Mouse (Mus musculus) lung, adult 2 months (tissue): ENCODE data around the gene Dnal4. TPM values are rescaled to one million over a fixed set of nuclear protein-coding genes. Genes with fewer than 3 reads are reported as not detected.

Experiments
- DNase-seq: peaks from one replicate; pipeline ENCODE4 v3.0.0; 2022
- H3K4me1 ChIP-seq: fragments of 200-500 bp; 2 replicates; pipeline ENCODE4 v1.6.1; 2011; ENCODE audit warnings: low read length; ENCODE audit not compliant: control insufficient read depth, insufficient read depth
- H3K4me3 ChIP-seq: fragments of 200-500 bp; replicated peaks from 2 replicates; pipeline ENCODE3; 2011; ENCODE audit warnings: low read depth, mild to moderate bottlenecking, control low read depth, low read length; ENCODE audit errors: extremely low read depth
- CTCF ChIP-seq: fragments of 200-500 bp; IDR thresholded peaks from 2 replicates; pipeline ENCODE4 v1.5.1; 2011; ENCODE audit warnings: mild to moderate bottlenecking, low read length, control low read depth; ENCODE audit not compliant: insufficient read depth
- POLR2A ChIP-seq: fragments of 200-500 bp; IDR thresholded peaks from 2 replicates; pipeline ENCODE4 v1.6.1; 2011; ENCODE audit warnings: low read depth, mild to moderate bottlenecking, control low read depth, low read length, borderline replicate concordance; ENCODE audit errors: extremely low read depth
- WGBS: fragments of 180-500 bp; shearing (Covaris S2); methylation state at CpG from one replicate; pipeline ENCODE4 v1.1.7; 2018; 5-methylcytosine and 5-hydroxymethylcytosine counted together
- polyA plus RNA-seq: library from polyadenylated mRNA; depleted of rRNA; stranded (reverse); fragments of >200 nt; gene quantifications from 2 replicates; pipeline ENCODE4 v1.2.3, GENCODE M21; 2012

Dnal4 gene
- polyA plus RNA-seq, 1 experiment, result 51.2 TPM

DNA sequence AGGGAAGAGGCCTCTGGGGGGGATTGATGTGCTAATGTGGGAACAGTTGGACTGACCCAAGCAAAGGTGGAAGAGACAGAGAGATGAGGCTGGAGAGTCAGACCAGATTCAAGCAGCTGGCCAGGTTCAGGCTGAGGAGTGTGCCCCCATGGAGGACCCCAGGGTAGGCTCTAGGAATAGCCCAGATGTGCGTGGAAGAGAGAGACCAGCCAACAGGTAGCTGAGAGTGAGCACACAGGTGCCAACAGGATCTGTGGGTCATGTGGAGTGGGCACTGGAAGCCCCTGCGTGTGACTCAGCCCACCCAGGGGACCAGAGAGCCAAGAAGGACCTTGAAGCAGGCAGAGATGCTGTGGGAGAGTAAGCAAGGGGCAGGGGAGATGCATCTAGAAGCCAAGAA, 24.0 kb upstream of the Dnal4 start:
- WGBS, result 76% methylated on average over 2 of the region's 2 CpGs

DNA sequence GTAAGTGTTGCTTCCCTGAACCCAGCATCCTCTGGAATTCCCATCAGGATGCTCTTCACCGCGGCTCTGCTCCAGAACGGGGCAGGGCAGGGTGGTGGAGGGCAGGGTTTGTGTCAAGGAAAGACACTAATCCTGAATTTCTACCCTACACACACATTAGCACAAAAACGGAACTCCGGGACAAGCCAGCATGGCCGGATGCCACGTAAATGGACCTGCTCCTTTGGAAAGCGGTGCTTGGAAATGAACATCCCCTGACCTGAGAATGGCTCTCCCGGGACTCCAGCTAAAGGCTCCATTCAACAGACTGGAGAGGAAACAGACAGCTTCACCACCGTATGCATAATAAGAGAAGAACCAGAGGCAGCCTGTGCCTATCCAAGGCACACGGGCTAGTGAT, 23.1 kb upstream of the Dnal4 start:
- no peak overlapping the region for H3K4me3 ChIP-seq
- WGBS, result 63% methylated on average over 11 of the region's 11 CpGs
- no peaks in the 10 kb centered on the region; the same call in 1 of the 2 replicates for H3K4me1 ChIP-seq
- DNase-seq, result no peak
- no peak for TF ChIP-seq CTCF
- TF ChIP-seq POLR2A, result no peak

More for the DNA sequence above, 24.0 kb upstream of the Dnal4 start:
- no peak for TF ChIP-seq CTCF
- TF ChIP-seq POLR2A, result no peak
- Histone ChIP-seq H3K4me1 (no peaks in the 10 kb centered on the region; the same call in 1 of the 2 replicates), H3K4me3 (no peak overlapping the region)
- DNase-seq, result no peak

DNA sequence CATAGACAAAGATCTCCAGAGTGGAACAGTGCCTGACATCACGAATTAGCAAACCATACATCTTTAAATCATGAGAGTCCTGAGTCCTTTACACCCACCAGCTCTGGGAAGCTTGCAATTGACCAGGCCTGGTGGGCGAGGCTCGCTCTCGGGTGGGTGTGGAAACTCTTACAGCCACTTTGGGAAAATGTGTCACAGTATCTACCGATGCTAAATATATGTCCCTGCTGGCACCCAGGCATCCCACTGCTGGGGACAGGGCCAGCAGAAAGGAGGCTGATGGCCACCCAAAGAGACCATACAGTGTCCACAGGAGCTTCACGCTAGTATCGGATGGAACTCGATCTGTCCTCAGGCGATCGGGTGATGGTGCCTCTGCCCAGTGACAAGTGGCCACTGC, 20.9 kb upstream of the Dnal4 start:
- no peak for DNase-seq
- 89% methylated on average over 10 of the region's 10 CpGs for WGBS
- TF ChIP-seq CTCF, result no peak
- no peak for TF ChIP-seq POLR2A
- Histone ChIP-seq H3K4me3 (no peak overlapping the region), H3K4me1 (no peaks in the 10 kb centered on the region)

DNA sequence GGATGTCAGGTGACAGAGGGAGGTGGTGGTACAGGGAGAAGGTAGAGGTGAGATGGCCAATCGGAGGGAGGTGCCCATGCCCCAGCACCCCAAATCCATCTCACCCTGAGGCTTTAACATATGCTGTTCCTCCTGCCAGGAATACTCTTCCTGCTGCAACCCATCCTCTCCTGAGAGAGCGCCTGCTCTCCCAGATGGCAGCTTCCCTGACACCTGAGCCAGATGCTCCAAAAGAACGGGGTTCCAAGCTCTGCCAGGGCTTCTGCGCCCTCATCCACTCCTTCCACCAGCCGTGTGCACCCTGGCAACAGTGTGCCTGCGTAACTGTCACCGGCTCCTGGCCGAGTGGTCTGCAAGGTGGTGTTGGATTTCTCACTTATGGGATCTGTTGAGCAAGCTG, 20.0 kb upstream of the Dnal4 start:
- WGBS, result 77% methylated on average over 8 of the region's 8 CpGs
- no peaks in the 10 kb centered on the region for H3K4me1 ChIP-seq
- TF ChIP-seq CTCF, result no peak
- TF ChIP-seq POLR2A, result no peak
- no peak overlapping the region for H3K4me3 ChIP-seq
- no peak for DNase-seq

DNA sequence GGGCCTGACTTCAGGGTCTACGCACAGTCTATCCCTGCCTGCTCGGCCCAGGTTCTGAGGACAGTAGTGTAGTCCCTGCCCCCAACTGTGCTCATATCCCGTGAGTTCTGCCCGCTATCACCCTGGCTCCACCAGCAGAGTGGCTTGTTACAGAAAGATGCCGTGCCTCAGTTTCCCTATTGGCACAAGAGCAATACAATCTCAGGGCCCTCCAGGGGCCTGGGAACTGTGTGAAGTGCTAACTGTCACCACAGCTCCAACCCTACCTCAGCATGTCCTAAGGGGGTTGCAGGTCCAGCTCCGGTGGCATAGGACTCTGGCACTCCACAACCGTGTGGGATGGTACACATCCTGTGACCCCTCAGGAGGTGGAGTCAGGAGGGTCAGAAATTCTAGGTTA, 19.4 kb upstream of the Dnal4 start:
- TF ChIP-seq CTCF (no peak), POLR2A (no peak)
- H3K4me1 ChIP-seq, result no peaks in the 10 kb centered on the region
- H3K4me3 ChIP-seq, result no peak overlapping the region
- 84% methylated on average over 7 of the region's 7 CpGs for WGBS
- no peak for DNase-seq

DNA sequence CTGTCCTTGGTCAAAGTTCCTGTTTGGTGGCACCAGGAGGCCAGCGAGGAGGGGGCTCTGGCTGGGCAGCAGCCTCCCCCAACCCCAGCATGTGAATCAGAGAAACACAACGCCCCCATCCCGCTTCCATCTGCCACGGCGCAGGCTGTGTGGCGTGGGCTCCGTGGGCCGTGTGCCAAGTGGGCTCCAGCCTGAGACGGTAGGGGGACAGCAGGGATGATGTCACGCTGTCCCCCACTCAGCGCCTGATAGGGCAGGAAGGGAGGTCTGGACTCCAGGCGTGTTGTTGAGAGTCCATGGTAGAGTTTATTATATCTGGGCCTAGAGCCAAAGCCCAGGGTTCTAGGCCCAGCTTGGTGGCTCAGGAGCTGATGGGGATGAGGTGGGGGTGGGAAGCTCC, 18.6 kb upstream of the Dnal4 start:
- no peak for DNase-seq
- WGBS, result 73% methylated on average over 12 of the region's 12 CpGs

DNA sequence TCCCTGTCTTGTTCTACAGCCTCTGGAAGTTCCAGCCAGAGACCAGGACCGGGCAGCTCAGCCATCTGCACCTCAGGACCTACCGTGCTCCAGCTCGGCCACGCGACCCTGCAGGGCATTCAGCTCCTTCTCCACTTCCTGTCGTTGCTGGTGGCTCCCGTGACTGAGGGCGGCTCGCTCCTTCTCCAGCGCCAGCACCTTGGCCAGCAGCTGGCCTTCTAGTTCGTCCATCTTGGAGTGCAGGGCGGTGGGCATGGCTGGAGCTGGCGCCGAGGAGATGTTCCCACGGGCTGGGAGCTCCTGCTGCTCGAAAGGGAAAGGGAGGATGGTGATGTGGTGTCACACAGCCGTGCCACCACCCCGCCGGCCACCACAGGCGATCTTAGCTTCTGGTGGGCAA, 16.5 kb upstream of the Dnal4 start:
- no peaks in the 10 kb centered on the region for H3K4me1 ChIP-seq
- no peak overlapping the region for H3K4me3 ChIP-seq
- no peak for DNase-seq
- TF ChIP-seq CTCF, result no peak
- TF ChIP-seq POLR2A, result no peak
- WGBS, result 25% methylated on average over 20 of the region's 20 CpGs

More for the DNA sequence above, 18.6 kb upstream of the Dnal4 start:
- Histone ChIP-seq H3K4me1 (no peaks in the 10 kb centered on the region), H3K4me3 (no peak overlapping the region)
- no peak for TF ChIP-seq CTCF
- no peak for TF ChIP-seq POLR2A

DNA sequence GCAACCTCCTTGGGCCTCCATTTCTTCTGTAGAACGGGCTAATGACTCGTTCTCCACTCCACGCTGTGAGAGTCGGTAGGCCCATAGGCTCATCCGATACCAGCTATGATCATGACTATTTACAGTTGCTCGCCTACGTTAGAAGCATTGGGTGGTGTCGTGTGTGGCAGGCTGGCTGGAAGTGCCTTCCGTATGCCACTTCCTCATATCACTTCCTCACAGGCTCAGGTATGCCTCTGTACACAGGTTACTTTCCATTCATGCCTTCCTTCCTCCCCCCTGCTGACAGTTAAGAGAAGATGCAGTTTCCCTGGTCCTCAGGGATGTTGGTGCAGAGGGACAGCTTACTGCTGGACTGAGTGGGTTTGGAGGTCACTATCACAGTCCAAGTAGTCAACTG, 15.4 kb upstream of the Dnal4 start:
- no peak overlapping the region for H3K4me3 ChIP-seq
- 90% methylated on average over 9 of the region's 9 CpGs for WGBS
- no peaks in the 10 kb centered on the region for H3K4me1 ChIP-seq

DNA sequence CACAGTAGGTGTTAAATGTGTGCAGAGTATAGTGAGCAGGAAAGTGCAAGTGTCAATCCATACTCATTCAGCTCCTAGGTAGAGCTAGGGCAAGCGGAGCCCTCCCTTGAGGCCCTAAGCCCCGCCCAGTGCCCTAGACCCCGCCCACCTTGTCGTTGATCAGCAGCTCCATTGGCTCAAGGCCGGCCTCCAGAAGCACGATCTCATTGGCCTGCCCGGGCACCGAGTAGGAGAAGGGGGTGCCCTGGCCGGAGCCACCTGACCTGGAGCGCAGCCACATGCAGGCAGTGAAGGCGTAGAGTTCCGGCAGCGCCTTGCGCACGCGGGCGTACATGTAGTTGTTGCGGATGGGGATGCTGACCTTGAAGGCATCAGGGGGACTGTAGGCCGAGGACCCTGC, 14.8 kb upstream of the Dnal4 start:
- H3K4me3 ChIP-seq, result no peak overlapping the region
- no peaks in the 10 kb centered on the region for H3K4me1 ChIP-seq
- WGBS, result 33% methylated on average over 19 of the region's 19 CpGs
- DNase-seq, result no peak
- TF ChIP-seq POLR2A (no peak), CTCF (no peak)

More for the DNA sequence above, 15.4 kb upstream of the Dnal4 start:
- TF ChIP-seq CTCF (no peak), POLR2A (no peak)
- DNase-seq, result no peak

DNA sequence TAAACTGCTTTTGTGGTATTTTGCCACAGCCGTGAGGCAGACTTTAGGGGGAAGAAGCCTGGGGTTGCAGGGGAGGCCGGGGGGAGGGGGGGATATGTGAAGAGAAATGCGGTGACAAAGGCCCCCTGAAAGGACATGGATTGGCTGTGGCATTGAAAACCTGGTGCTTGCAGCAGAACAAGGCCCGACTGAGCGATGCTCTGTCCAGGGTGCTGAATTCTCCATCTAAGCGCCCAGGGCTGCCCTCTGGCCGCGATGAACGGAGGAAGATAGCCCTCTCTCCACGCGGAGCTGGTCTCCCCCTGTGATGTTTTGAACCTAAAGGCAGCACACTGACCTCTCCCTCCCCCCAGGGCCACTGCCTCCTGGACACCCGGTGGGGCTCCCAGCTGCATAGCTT, 13.9 kb upstream of the Dnal4 start:
- H3K4me3 ChIP-seq, result no peak overlapping the region
- WGBS, result 4% methylated on average over 12 of the region's 12 CpGs
- no peaks in the 10 kb centered on the region for H3K4me1 ChIP-seq
- TF ChIP-seq POLR2A (no peak), CTCF (no peak)
- peak; percentile 29 for DNase-seq

DNA sequence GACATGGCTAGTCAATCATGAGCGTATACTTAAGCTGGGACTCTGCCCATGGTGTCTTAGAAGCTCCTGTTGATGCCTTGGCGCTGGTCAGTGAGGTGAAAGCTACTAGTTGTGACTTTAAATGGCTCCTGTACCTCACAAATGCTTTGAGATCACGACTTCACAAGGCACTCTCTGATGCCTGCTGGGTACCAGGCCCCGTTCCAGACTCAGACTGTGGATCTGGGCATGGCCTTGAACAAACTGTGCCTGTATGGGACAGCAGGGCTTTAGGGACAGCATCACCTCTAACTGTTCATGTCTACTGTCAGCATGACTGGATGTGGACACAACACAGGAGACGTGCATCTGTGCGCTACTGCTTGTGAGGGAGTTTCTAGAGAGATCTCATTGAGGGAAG, 13.3 kb upstream of the Dnal4 start:
- WGBS, result 82% methylated on average over 6 of the region's 6 CpGs
- DNase-seq, result no peak
- TF ChIP-seq CTCF, result no peak

More for the DNA sequence above, 13.3 kb upstream of the Dnal4 start:
- Histone ChIP-seq H3K4me1 (no peaks in the 10 kb centered on the region), H3K4me3 (no peak overlapping the region)
